Mouse (Mus musculus): Measurements from ENCODE around the gene Gadd45a. TPM values are rescaled to one million over a fixed set of nuclear protein-coding genes. Genes with fewer than 3 reads are reported as not detected.

Gadd45a gene
- polyA plus RNA-seq, 1 experiment, result 32.7 TPM

- DNase-seq, result no peak
- H3K4me1 ChIP-seq (ENCODE audit: control insufficient read depth, insufficient read depth, low read length), result peaks cover 30% of the 10 kb centered on the region
- WGBS, result 85% methylated on average over 9 of the region's 9 CpGs
- no peak for TF ChIP-seq CTCF (IDR thresholded peaks at IDR 0.05; ENCODE audit: insufficient read depth, low read length)
- no peak for TF ChIP-seq POLR2A (IDR thresholded peaks at IDR 0.05; ENCODE audit: borderline replicate concordance, extremely low read depth, low read depth, low read length)
- H3K4me3 ChIP-seq (replicated peaks; ENCODE audit: extremely low read depth, low read depth, low read length), result no peak overlapping the region
Measured at GRCm38 (mm10) chr6:67013949-67014678, 23.1 kb downstream of the Gadd45a start.

DNA sequence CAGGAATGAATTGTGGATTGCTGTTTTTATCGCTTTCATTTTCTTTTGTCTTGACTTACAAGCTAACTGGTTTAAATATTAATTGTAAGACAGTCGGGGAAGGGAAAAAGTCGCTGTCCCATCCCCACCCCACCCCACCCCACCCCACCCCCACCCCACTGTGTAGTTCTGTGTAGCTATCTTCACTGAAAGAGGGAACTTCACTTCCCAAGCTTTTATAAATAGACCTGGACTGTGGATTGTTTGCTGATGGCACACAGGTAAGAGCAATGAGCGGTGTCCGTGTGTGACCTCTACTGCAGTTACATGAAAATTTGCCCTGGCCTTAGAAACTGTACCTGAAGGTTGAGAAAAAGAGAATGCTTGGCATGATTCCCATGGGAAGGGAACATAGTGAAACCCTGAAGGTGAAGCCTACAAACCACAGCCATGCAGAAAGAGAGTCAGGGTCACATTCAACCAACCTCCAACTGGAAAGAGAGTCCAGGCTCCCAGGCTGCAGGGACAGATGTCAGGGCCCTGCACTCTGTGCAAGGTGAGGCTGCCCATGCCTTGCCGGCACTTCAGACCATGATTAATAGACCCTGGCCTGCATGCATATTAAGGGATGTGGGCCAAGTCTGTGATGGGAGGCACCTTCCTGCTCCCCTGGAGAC is 23.8 kb downstream of the Gadd45a start:
- Histone ChIP-seq H3K4me3 (replicated peaks; ENCODE audit: extremely low read depth, low read depth, low read length) (no peak overlapping the region), H3K4me1 (ENCODE audit: control insufficient read depth, insufficient read depth, low read length) (peaks cover 30% of the 10 kb centered on the region)
- DNase-seq, result no peak
- WGBS, result 76% methylated on average over 6 of the region's 6 CpGs
- no peak for TF ChIP-seq CTCF (IDR thresholded peaks at IDR 0.05; ENCODE audit: insufficient read depth, low read length)
- no peak for TF ChIP-seq POLR2A (IDR thresholded peaks at IDR 0.05; ENCODE audit: borderline replicate concordance, extremely low read depth, low read depth, low read length)

DNA sequence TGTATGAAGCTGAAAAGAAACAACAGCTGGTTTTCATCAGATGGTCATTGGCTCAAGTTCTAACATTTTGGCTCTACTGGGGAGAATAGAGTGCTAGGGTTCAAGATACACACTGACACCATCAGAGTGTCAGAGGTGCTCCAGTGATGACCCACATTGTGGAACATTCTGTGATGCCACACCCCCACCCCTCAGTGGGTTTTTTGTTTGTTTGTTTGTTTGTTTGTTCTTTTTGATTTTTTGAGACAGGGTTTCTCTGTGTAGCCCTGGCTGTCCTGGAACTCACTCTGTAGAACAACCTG is 26.1 kb downstream of the Gadd45a start:
- H3K4me3 ChIP-seq (replicated peaks; ENCODE audit: extremely low read depth, low read depth, low read length), result no peak overlapping the region
- peaks cover 22% of the 10 kb centered on the region for H3K4me1 ChIP-seq (ENCODE audit: control insufficient read depth, insufficient read depth, low read length)
- no peak for TF ChIP-seq POLR2A (IDR thresholded peaks at IDR 0.05; ENCODE audit: borderline replicate concordance, extremely low read depth, low read depth, low read length)
- no peak for TF ChIP-seq CTCF (IDR thresholded peaks at IDR 0.05; ENCODE audit: insufficient read depth, low read length)
- no peak for DNase-seq

GRCm38 (mm10) chr6:67010370-67011216 is 26.7 kb downstream of the Gadd45a start:
- no peak overlapping the region for H3K4me3 ChIP-seq (replicated peaks; ENCODE audit: extremely low read depth, low read depth, low read length)
- WGBS, result 79% methylated on average over 7 of the region's 7 CpGs
- DNase-seq, result no peak
- peaks cover 17% of the 10 kb centered on the region for H3K4me1 ChIP-seq (ENCODE audit: control insufficient read depth, insufficient read depth, low read length)
- TF ChIP-seq CTCF (IDR thresholded peaks at IDR 0.05; ENCODE audit: insufficient read depth, low read length), result no peak
- TF ChIP-seq POLR2A (IDR thresholded peaks at IDR 0.05; ENCODE audit: borderline replicate concordance, extremely low read depth, low read depth, low read length), result no peak

GRCm38 (mm10) chr6:67009888-67010287 is 27.4 kb downstream of the Gadd45a start:
- DNase-seq, result no peak
- peaks cover 12% of the 10 kb centered on the region for H3K4me1 ChIP-seq (ENCODE audit: control insufficient read depth, insufficient read depth, low read length)
- 89% methylated on average over 3 of the region's 3 CpGs for WGBS
- TF ChIP-seq POLR2A (IDR thresholded peaks at IDR 0.05; ENCODE audit: borderline replicate concordance, extremely low read depth, low read depth, low read length) (no peak), CTCF (IDR thresholded peaks at IDR 0.05; ENCODE audit: insufficient read depth, low read length) (no peak)
- H3K4me3 ChIP-seq (replicated peaks; ENCODE audit: extremely low read depth, low read depth, low read length), result no peak overlapping the region

DNA sequence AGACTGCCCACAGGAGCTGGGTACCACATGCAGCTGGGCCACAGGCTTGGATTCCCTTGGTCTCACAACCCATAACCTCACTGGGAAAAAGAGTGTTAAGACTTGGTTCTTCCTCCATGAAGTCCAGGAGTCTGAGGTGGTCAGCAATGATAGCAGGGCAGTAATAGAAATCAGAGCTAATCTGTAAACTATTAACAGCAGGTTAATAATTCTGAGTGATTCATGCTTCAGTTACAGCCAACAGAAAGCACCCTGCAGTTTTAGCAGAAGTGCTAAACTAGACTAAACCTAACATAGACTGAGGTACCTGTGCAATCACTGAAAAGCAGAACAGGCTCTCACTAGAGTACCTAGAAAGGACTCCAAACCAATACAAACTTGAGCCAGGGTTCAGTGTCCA is 37.5 kb downstream of the Gadd45a start:
- TF ChIP-seq POLR2A (IDR thresholded peaks at IDR 0.05; ENCODE audit: borderline replicate concordance, extremely low read depth, low read depth, low read length), result no peak
- TF ChIP-seq CTCF (IDR thresholded peaks at IDR 0.05; ENCODE audit: insufficient read depth, low read length), result no peak
- DNase-seq, result no peak
- Histone ChIP-seq H3K4me1 (ENCODE audit: control insufficient read depth, insufficient read depth, low read length) (no peaks in the 10 kb centered on the region; the same call in none of the 2 replicates), H3K4me3 (replicated peaks; ENCODE audit: extremely low read depth, low read depth, low read length) (no peak overlapping the region)

- no peak for TF ChIP-seq POLR2A (IDR thresholded peaks at IDR 0.05; ENCODE audit: borderline replicate concordance, extremely low read depth, low read depth, low read length)
- no peak for TF ChIP-seq CTCF (IDR thresholded peaks at IDR 0.05; ENCODE audit: insufficient read depth, low read length)
- WGBS, result 60% methylated on average over 2 of the region's 2 CpGs
- H3K4me3 ChIP-seq (replicated peaks; ENCODE audit: extremely low read depth, low read depth, low read length), result no peak overlapping the region
- DNase-seq, result peak; percentile 53
- peaks cover 2% of the 10 kb centered on the region for H3K4me1 ChIP-seq (ENCODE audit: control insufficient read depth, insufficient read depth, low read length)
Measured at GRCm38 (mm10) chr6:66998645-66999044, 38.6 kb downstream of the Gadd45a start.

DNA sequence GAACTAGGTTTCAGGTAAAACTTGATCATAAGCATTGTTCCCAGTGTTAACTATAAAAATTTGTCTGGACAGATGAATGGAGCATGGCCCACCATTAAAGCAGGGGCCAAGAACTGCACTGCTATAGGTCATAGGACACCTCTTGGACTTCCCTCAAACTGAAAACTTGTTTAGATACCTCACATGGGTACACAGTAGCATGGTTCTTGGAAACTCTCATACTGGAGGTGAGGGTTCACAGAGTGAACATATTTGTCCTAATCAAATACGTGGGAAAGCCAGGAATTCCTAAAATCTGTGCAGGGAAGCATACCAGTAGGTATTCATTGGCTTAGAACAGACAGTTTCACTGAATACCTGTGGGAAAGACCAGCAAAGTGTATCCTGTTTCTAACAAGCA is 41.0 kb downstream of the Gadd45a start:
- TF ChIP-seq CTCF (IDR thresholded peaks at IDR 0.05; ENCODE audit: insufficient read depth, low read length) (no peak), POLR2A (IDR thresholded peaks at IDR 0.05; ENCODE audit: borderline replicate concordance, extremely low read depth, low read depth, low read length) (no peak)
- no peak for DNase-seq
- peaks cover 8% of the 10 kb centered on the region for H3K4me1 ChIP-seq (ENCODE audit: control insufficient read depth, insufficient read depth, low read length)
- 71% methylated on average over 1 of the region's 1 CpGs for WGBS
- no peak overlapping the region for H3K4me3 ChIP-seq (replicated peaks; ENCODE audit: extremely low read depth, low read depth, low read length)

DNA sequence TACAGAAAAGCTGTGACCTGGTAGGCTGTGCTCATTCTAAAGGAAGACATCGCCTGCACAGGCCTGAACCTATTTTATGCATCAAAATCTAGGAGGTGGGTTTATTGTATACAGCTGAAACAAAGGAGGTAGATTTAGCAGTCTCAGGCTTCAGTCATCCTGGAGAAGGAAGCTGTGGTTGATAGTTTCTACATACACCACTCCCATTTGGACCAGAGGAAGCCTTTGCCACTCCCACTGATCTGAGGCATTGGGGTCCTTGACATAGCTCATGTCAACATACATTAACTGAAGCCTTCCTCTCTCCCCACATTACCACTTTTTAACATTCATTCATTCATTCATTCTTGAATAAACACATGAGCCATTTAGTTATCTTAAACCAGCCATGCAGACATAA is 41.4 kb downstream of the Gadd45a start:
- no peak for TF ChIP-seq CTCF (IDR thresholded peaks at IDR 0.05; ENCODE audit: insufficient read depth, low read length)
- no peak for TF ChIP-seq POLR2A (IDR thresholded peaks at IDR 0.05; ENCODE audit: borderline replicate concordance, extremely low read depth, low read depth, low read length)
- peaks cover 8% of the 10 kb centered on the region for H3K4me1 ChIP-seq (ENCODE audit: control insufficient read depth, insufficient read depth, low read length)
- 97% methylated on average over 1 of the region's 1 CpGs for WGBS

More for the DNA sequence above, 41.4 kb downstream of the Gadd45a start:
- no peak for DNase-seq
- no peak overlapping the region for H3K4me3 ChIP-seq (replicated peaks; ENCODE audit: extremely low read depth, low read depth, low read length)

Data from lung, adult 2 months (tissue).